Mouse (Mus musculus) CH12.LX (cell line): ENCODE measurements around the gene Dctn1. TPM values are rescaled to one million over a fixed set of nuclear protein-coding genes. Genes with fewer than 3 reads are reported as not detected.
A peak's percentile ranks its signal among the peaks of the same experiment; 100 is the strongest.

Source experiments
- DNase-seq: peaks from one replicate; pipeline ENCODE4 v3.0.0-alpha.2; 2013; ENCODE audit errors: extremely low read depth
- H3K27ac ChIP-seq: 2 replicates; pipeline ENCODE4 v1.5.1; 2012; ENCODE audit warnings: low read depth, mild to moderate bottlenecking, control low read depth, moderate library complexity; ENCODE audit not compliant: insufficient read depth
- H3K27me3 ChIP-seq: replicated peaks from 2 replicates; pipeline ENCODE3; 2012; ENCODE audit warnings: inconsistent platforms
- H3K36me3 ChIP-seq, 2 experiments: replicated peaks in 1 of 2; 2 replicates each; pipeline versions ENCODE3 to v1.6.1; 2012; ENCODE audit warnings: inconsistent platforms in 1 of 2, low read length in 1 of 2, mild to moderate bottlenecking in 1 of 2, mixed read lengths in 1 of 2, moderate library complexity in 1 of 2; ENCODE audit not compliant: control insufficient read depth in 1 of 2, insufficient read depth in 1 of 2
- H3K4me1 ChIP-seq, 2 experiments: 2 replicates each; pipeline ENCODE4 v1.6.1; 2012; ENCODE audit warnings: inconsistent platforms in 1 of 2, moderate library complexity in 1 of 2; ENCODE audit not compliant: insufficient read depth in 2 of 2, control insufficient read depth in 1 of 2
- H3K4me2 ChIP-seq: 2 replicates; pipeline ENCODE4 v1.6.1; 2012; ENCODE audit warnings: low read depth, mild to moderate bottlenecking, control low read depth; ENCODE audit not compliant: poor library complexity, insufficient read depth, severe bottlenecking
- H3K4me3 ChIP-seq, 3 experiments: fragments of 150-350 bp in 1 of 3; sonication (generic) in 1 of 3; replicated peaks in 1 of 3; 2 replicates each; pipeline versions ENCODE3 to v1.5.1; 2011 to 2012; ENCODE audit warnings: low read depth in 2 of 3, low read length in 2 of 3, mild to moderate bottlenecking in 2 of 3, moderate library complexity in 2 of 3, control low read depth in 1 of 3, improper control_type of control experiment in 1 of 3, inconsistent platforms in 1 of 3, mixed read lengths in 1 of 3; ENCODE audit not compliant: poor library complexity in 1 of 3
- H3K79me2 ChIP-seq: replicated peaks from 2 replicates; pipeline ENCODE4 v1.6.1; 2012; ENCODE audit warnings: mild to moderate bottlenecking, moderate library complexity; ENCODE audit not compliant: control insufficient read depth, poor library complexity, insufficient read depth, severe bottlenecking; ENCODE audit errors: extremely low read depth
- H3K9ac ChIP-seq: 2 replicates; pipeline ENCODE4 v1.6.1; 2012; ENCODE audit warnings: low read depth, mild to moderate bottlenecking, control low read depth, moderate library complexity; ENCODE audit not compliant: insufficient read depth
- H3K9me3 ChIP-seq: replicated peaks from 2 replicates; pipeline ENCODE3; 2012; ENCODE audit warnings: low read length, inconsistent platforms, mixed read lengths
- BHLHE40 ChIP-seq: IDR thresholded peaks from 2 replicates; pipeline ENCODE4 v1.6.1; 2011; ENCODE audit warnings: mild to moderate bottlenecking, low read depth, low read length, improper control_type of control experiment
- CHD1 ChIP-seq: IDR thresholded peaks from 2 replicates; pipeline ENCODE4 v1.6.1; 2012; ENCODE audit warnings: low read depth, low read length, improper control_type of control experiment, inconsistent platforms
- CHD2 ChIP-seq: IDR thresholded peaks from 2 replicates; pipeline ENCODE4 v1.6.1; 2011; ENCODE audit warnings: low read length, improper control_type of control experiment
- CTCF ChIP-seq, 2 experiments: IDR thresholded peaks in 1 of 2; conservative IDR thresholded peaks in 1 of 2; 2 replicates each; pipeline ENCODE4 v1.5.1; 2011 to 2012; ENCODE audit warnings: low read depth in 2 of 2, low read length in 2 of 2, improper control_type of control experiment in 1 of 2, inconsistent platforms in 1 of 2, mild to moderate bottlenecking in 1 of 2, moderate library complexity in 1 of 2
- E2F4 ChIP-seq: IDR thresholded peaks from 2 replicates; pipeline ENCODE4 v1.6.1; 2011; ENCODE audit warnings: low read depth, low read length, improper control_type of control experiment; ENCODE audit not compliant: insufficient replicate concordance
- ELF1 ChIP-seq: IDR thresholded peaks from 2 replicates; pipeline ENCODE4 v1.6.1; 2014; ENCODE audit warnings: low read depth, mild to moderate bottlenecking, inconsistent platforms, low read length, improper control_type of control experiment
- GABPA ChIP-seq: IDR thresholded peaks from 2 replicates; pipeline ENCODE4 v1.6.1; 2012; ENCODE audit warnings: low read depth, low read length, improper control_type of control experiment, inconsistent platforms; ENCODE audit not compliant: insufficient replicate concordance
- HCFC1 ChIP-seq: IDR thresholded peaks from 2 replicates; pipeline ENCODE4 v1.6.1; 2012; ENCODE audit warnings: low read depth, mild to moderate bottlenecking, inconsistent platforms, low read length, improper control_type of control experiment
- JUN ChIP-seq: IDR thresholded peaks from 2 replicates; pipeline ENCODE4 v1.6.1; 2011; ENCODE audit warnings: low read depth, mild to moderate bottlenecking, low read length, improper control_type of control experiment, moderate library complexity; ENCODE audit not compliant: insufficient read depth
- JUND ChIP-seq: conservative IDR thresholded peaks from 2 replicates; pipeline ENCODE4 v1.6.1; 2011; ENCODE audit warnings: low read depth, low read length, improper control_type of control experiment
- KAT2A ChIP-seq: IDR thresholded peaks from 2 replicates; pipeline ENCODE4 v1.6.1; 2012; ENCODE audit warnings: low read length, improper control_type of control experiment, inconsistent platforms; ENCODE audit not compliant: insufficient replicate concordance
- MAFK ChIP-seq: IDR thresholded peaks from 2 replicates; pipeline ENCODE4 v1.6.1; 2011; ENCODE audit warnings: low read length, improper control_type of control experiment; ENCODE audit not compliant: insufficient replicate concordance
- MXI1 ChIP-seq: IDR thresholded peaks from 2 replicates; pipeline ENCODE4 v1.6.1; 2011; ENCODE audit warnings: mild to moderate bottlenecking, low read depth, low read length, improper control_type of control experiment
- MYC ChIP-seq: IDR thresholded peaks from 2 replicates; pipeline ENCODE4 v1.6.1; 2011; ENCODE audit warnings: low read depth, mild to moderate bottlenecking, improper control_type of control experiment, low read length
- POLR2A ChIP-seq: IDR thresholded peaks from 2 replicates; pipeline ENCODE4 v1.6.1; 2011; ENCODE audit warnings: low read depth, mild to moderate bottlenecking, improper control_type of control experiment, low read length
- RCOR1 ChIP-seq: conservative IDR thresholded peaks from 2 replicates; pipeline ENCODE4 v1.6.1; 2012; ENCODE audit warnings: low read depth, mild to moderate bottlenecking, inconsistent platforms, low read length, improper control_type of control experiment
- SMC3 ChIP-seq: IDR thresholded peaks from 2 replicates; pipeline ENCODE4 v1.6.1; 2011; ENCODE audit warnings: low read depth, low read length, improper control_type of control experiment
- UBTF ChIP-seq: IDR thresholded peaks from 2 replicates; pipeline ENCODE4 v1.6.1; 2012; ENCODE audit warnings: low read depth, mild to moderate bottlenecking, inconsistent platforms, low read length, improper control_type of control experiment, moderate library complexity
- ZKSCAN1 ChIP-seq: IDR thresholded peaks from 2 replicates; pipeline ENCODE4 v1.6.1; 2012; ENCODE audit warnings: low read depth, inconsistent platforms, low read length, improper control_type of control experiment, borderline replicate concordance
- ZMIZ1 ChIP-seq: IDR thresholded peaks from 2 replicates; pipeline ENCODE4 v1.6.1; 2012; ENCODE audit warnings: low read depth, mild to moderate bottlenecking, inconsistent platforms, low read length, improper control_type of control experiment
- ZNF384 ChIP-seq: IDR thresholded peaks from 2 replicates; pipeline ENCODE4 v1.6.1; 2012; ENCODE audit warnings: low read depth, low read length, improper control_type of control experiment, inconsistent platforms
- dilution Hi-C: fragments of 300-500 bp; cut with MboI; formaldehyde crosslinking; loops from 2 replicates; pipeline ENCODE4 v1.14.3; 2020; ENCODE audit warnings: low sequenced_read_pairs; ENCODE audit not compliant: extremely low pct_unique_long_range_greater_than_20kb, extremely low pct_ligation_motif_present
- in situ Hi-C: fragments of 300-500 bp; cut with MboI; formaldehyde crosslinking; loops from 3 replicates; pipeline ENCODE4 v1.14.3; 2019; ENCODE audit warnings: low sequenced_read_pairs, low pct_ligation_motif_present, low pct_unique_long_range_greater_than_20kb, mixed read lengths
- polyA plus RNA-seq: library from polyadenylated mRNA; unstranded; fragments of >175 nt; gene quantifications from 2 replicates; pipeline ENCODE4 v1.2.1, GENCODE M21; 2012; ENCODE audit warnings: low read depth; ENCODE audit not compliant: insufficient read length
- total RNA-seq, 2 experiments: library from RNA; depleted of rRNA; stranded (reverse); fragments of 300-350 nt in 1 of 2; fragments of >200 nt in 1 of 2; gene quantifications; 2 replicates each; pipeline ENCODE4 v1.2.3; 2012 to 2014

The Dctn1 gene
- total and polyA plus RNA-seq, 3 experiments = 12.8 to 36.4 (median 19.8) TPM

DNA sequence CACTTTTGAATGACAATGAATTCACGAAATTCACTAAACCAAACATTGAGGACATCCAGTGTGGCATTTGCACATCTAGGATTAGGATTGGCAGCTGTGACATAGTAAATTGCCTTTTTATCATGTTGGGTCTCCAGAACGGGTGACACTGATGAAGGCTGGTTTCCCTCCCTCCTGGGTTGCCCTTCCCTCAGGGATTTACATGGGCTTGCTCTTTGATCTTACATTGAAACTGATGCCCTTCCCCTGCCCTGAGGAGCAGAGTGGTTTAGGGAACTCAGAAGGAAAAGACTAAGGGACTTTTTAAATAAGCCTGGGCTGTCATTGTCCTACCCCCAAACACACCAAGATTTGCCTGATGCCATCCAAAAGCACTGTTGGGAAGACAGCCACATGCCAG is 65.8 kb downstream of the Dctn1 start:
- dilution Hi-C loops (no loop called here), in situ Hi-C loops (no loop called here)
- Histone ChIP-seq H3K27me3 (peaks cover 82% of the 10 kb centered on the region), H3K36me3 (no peaks in the 10 kb centered on the region), H3K4me3 (no peak overlapping the region), H3K27ac (no peak overlapping the region), H3K9ac (no peak overlapping the region), H3K9me3 (no peaks in the 10 kb centered on the region), H3K79me2 (no peaks in the 10 kb centered on the region), H3K4me2 (no peak overlapping the region), H3K4me1 (no peaks in the 10 kb centered on the region; a peak in 1 of 4 replicates)
- no peak for TF ChIP-seq RCOR1
- no peak for TF ChIP-seq UBTF
- no peak for TF ChIP-seq ELF1
- TF ChIP-seq BHLHE40 = no peak
- no peak for TF ChIP-seq MYC
- TF ChIP-seq ZNF384 = no peak
- no peak for TF ChIP-seq JUN
- TF ChIP-seq KAT2A = no peak
- no peak for TF ChIP-seq HCFC1
- no peak for TF ChIP-seq JUND
- TF ChIP-seq ZMIZ1 = no peak
- no peak for TF ChIP-seq CHD1
- no peak for TF ChIP-seq MXI1
- TF ChIP-seq GABPA = no peak
- no peak for TF ChIP-seq E2F4
- TF ChIP-seq CHD2 = no peak
- no peak for TF ChIP-seq ZKSCAN1
- no peak for TF ChIP-seq POLR2A
- TF ChIP-seq CTCF (conservative IDR thresholded peaks at IDR 0.05 in 1 of 2, IDR thresholded peaks at IDR 0.05 in 1 of 2; ENCODE audit: low read depth in 2 of 2, low read length in 2 of 2) = no peak
- no peak for TF ChIP-seq SMC3
- DNase-seq = no peak

DNA sequence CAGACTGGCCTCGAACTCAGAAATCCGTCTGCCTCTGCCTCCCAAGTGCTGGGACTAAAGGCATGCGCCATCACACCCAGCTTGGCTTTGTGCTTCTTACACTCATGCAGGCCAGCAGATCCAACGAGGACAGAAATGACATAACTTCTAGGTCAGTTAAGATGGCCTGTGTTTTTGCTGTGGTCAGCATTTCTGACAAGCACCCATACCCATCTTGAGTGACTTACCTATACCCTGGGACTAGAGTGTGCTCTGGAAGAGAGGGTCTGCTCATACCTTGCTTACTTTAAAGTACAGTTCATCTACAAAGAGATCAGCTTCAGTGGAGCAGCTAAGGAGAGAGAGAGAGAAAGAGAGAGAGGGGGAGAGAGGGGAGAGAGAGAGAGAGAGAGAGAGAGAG is 67.6 kb downstream of the Dctn1 start:
- in situ Hi-C loops (no loop called here), dilution Hi-C loops (no loop called here)
- peak; percentile 84; the same call in 1 of the 2 replicates for TF ChIP-seq MAFK
- TF ChIP-seq CHD2 = no peak

More for the DNA sequence above, 67.6 kb downstream of the Dctn1 start:
- Histone ChIP-seq H3K4me2 (no peak overlapping the region), H3K79me2 (no peaks in the 10 kb centered on the region), H3K4me3 (no peak overlapping the region), H3K27me3 (peaks cover 83% of the 10 kb centered on the region), H3K27ac (no peak overlapping the region), H3K9me3 (no peaks in the 10 kb centered on the region), H3K4me1 (no peaks in the 10 kb centered on the region; a peak in 1 of 4 replicates), H3K36me3 (no peaks in the 10 kb centered on the region), H3K9ac (no peak overlapping the region)
- no peak for DNase-seq
